Mouse (Mus musculus) intestine, embryonic 15.5 days (tissue): ENCODE measurements around the gene Slx4. TPM values are rescaled to one million over a fixed set of nuclear protein-coding genes. Genes with fewer than 3 reads are reported as not detected.

ENCODE experiments used
- ATAC-seq: fragments of 200-750 bp; cut with Nextera tagmentation; 2 replicates; pipeline ENCODE4 v1.8.0; 2017; ENCODE audit warnings: moderate TSS enrichment, moderate library complexity
- H3K27ac ChIP-seq: fragments of 300-500 bp; sonication (generic); 2 replicates; pipeline ENCODE4 v1.5.1; 2015; ENCODE audit warnings: mild to moderate bottlenecking, inconsistent platforms
- H3K27me3 ChIP-seq: fragments of 300-500 bp; sonication (generic); replicated peaks from 2 replicates; pipeline ENCODE4 v1.6.1; 2015; ENCODE audit warnings: inconsistent platforms
- H3K36me3 ChIP-seq: fragments of 300-500 bp; sonication (generic); 2 replicates; pipeline ENCODE4 v1.6.1; 2015; ENCODE audit warnings: inconsistent platforms
- H3K4me1 ChIP-seq: fragments of 300-500 bp; sonication (generic); replicated peaks from 2 replicates; pipeline ENCODE4 v1.6.1; 2015; ENCODE audit warnings: inconsistent platforms
- H3K4me2 ChIP-seq: fragments of 300-500 bp; sonication (generic); replicated peaks from 2 replicates; pipeline ENCODE4 v1.6.1; 2015; ENCODE audit warnings: mild to moderate bottlenecking, inconsistent platforms
- H3K4me3 ChIP-seq: fragments of 300-500 bp; sonication (generic); replicated peaks from 2 replicates; pipeline ENCODE4 v1.5.1; 2015; ENCODE audit warnings: inconsistent platforms
- H3K9ac ChIP-seq: fragments of 300-500 bp; sonication (generic); 2 replicates; pipeline ENCODE4 v1.6.1; 2015; ENCODE audit warnings: inconsistent platforms
- H3K9me3 ChIP-seq: fragments of 300-500 bp; sonication (generic); 2 replicates; pipeline ENCODE4 v1.6.1; 2016; ENCODE audit warnings: inconsistent platforms
- WGBS: fragments of 180-500 bp; shearing (Covaris S2); methylation state at CpG from one replicate; pipeline ENCODE4 v1.1.7; 2015; 5-methylcytosine and 5-hydroxymethylcytosine counted together
- polyA plus RNA-seq: library from polyadenylated mRNA; unstranded; fragments of >200 nt; fragmentation: Nextera tagmentation; extraction: Ambion mirVana; gene quantifications from 2 replicates; pipeline ENCODE4 v1.2.1, GENCODE M21; 2015

The Slx4 gene
- polyA plus RNA-seq, result 12.5 and 15.1 TPM in 2 replicates

DNA sequence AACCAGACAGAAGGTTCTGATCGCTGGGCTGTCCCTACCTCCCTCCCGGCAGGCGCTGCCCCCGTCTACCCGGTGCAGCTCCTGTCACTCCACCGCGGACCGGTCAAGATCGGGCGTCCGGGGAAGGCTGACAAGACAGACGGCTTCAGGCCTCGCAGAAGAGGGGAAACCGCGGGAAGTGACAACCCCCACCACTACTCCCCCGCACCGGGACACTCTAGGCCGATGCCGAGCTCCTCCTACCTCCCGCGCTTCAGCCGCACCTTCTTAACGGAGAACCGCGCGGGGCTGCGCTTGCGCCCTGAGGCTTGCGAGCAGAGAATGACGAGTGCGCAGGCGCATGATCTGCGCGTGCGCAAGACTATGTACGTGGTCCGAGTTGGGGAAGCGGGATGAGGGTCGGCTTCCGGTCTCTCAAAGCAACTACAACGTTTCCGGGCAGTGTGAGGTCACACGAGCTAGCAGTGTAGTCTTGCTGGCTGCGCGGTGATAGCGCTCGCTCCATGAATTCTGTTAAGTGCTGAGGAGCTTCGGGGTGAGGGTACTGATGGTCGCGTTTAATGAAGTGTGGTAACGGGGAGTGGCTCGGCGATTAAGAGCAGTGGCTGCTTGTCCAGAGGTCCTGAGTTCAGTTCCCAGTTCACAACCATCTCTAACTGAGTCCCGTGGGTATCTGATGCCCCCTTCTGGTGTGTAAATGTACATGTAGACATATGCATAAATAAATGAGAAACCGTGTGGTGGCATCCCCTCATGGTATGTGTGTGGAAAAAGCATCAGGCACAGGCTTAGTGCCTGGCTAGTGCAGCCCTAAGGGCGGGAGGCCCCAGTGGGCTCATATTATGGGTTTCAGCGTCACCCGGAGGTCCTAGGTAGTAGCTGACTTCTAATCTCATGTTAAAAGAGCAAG lies at the start of gene Slx4:
Gene Slx4, minus strand, starts transcription at position 282 of the 910 bp plus-strand sequence.
- H3K4me2 ChIP-seq, result peak within 1 kb of the TSS; percentile 78
- peak within 1 kb of the TSS; percentile 86 for H3K27ac ChIP-seq
- WGBS, result 1% methylated on average over 58 of the region's 58 CpGs
- peak; percentile 98 for ATAC-seq
- peaks cover 11% of the 10 kb centered on the region; the same call in 1 of the 2 replicates for H3K4me1 ChIP-seq
- H3K9me3 ChIP-seq, result no peaks in the 10 kb centered on the region
- H3K36me3 ChIP-seq, result peaks cover 11% of the 10 kb centered on the region; the same call in 1 of the 2 replicates
- peak within 1 kb of the TSS; percentile 90 for H3K9ac ChIP-seq
- peak within 1 kb of the TSS; percentile 85 for H3K4me3 ChIP-seq
- no peaks in the 10 kb centered on the region for H3K27me3 ChIP-seq

DNA sequence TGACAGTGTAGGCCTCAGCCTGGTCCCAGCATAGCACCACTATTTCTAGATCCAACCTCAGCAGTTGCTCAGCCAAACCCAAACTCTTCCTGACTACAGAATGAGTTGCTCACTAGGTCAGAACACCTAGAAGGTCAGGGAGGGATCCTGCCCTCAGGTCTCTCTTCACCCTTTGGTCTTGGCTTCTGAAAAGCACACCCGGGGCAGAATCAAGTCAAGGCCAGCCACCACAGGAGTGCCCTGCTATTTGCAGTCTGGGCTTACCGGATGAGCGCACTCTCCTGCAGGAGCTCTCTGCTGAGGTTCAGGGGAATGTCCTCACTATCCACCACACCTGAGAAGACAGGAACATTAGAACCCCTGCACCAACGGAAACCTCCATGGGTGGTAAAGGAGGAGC lies 49.0 kb upstream of the Slx4 start:
- Histone ChIP-seq H3K27me3 (no peaks in the 10 kb centered on the region), H3K4me1 (no peaks in the 10 kb centered on the region), H3K4me2 (no peak overlapping the region), H3K9ac (no peak overlapping the region), H3K4me3 (no peak overlapping the region), H3K36me3 (peaks cover 25% of the 10 kb centered on the region), H3K27ac (no peak overlapping the region), H3K9me3 (no peaks in the 10 kb centered on the region)
- 90% methylated on average over 4 of the region's 4 CpGs for WGBS
- ATAC-seq, result no peak

DNA sequence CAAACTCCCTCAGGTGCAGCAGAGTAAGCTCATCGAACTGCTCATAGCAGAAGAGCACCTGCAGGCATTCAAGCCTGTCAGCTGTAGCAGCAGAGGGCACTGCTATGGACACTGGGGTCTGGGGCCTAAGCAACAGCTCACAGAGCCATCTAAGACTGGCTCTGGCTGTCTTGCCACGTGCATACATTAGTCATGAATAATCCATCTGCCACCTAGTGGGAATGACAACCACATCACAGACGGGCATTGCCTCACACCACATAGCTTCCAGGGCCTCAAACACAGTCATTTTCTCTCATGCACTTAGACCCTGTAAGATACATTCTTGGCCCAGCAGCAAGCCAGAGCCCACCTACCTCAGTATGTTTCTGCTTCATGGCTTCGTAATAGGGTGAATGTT lies 42.0 kb upstream of the Slx4 start:
- Histone ChIP-seq H3K27ac (no peak overlapping the region), H3K4me3 (no peak overlapping the region), H3K4me2 (no peak overlapping the region), H3K9ac (no peak overlapping the region), H3K36me3 (peaks cover 23% of the 10 kb centered on the region), H3K27me3 (no peaks in the 10 kb centered on the region), H3K9me3 (no peaks in the 10 kb centered on the region), H3K4me1 (no peaks in the 10 kb centered on the region)
- WGBS, result 86% methylated on average over 4 of the region's 4 CpGs
- no peak for ATAC-seq

DNA sequence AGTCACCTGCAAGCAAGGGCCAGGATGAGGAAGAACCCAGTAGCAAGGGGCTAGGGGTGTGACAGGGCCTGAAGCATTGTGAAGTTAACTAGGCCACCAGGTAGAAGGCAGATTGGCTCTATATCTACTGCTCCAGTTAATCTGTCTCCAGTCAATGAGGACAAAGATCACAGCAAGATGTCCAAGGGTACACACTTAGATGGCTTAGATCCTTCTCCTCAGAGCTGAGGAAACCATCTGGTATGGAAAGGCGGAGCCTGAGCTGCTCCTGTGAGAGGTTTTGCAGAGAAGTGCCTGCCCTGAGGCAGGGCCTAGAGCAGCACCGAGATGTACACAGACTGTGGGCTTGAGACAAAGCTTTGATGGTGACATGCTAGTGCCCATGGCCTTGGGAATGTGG lies 40.5 kb upstream of the Slx4 start:
- Histone ChIP-seq H3K36me3 (peaks cover 26% of the 10 kb centered on the region), H3K4me2 (no peak overlapping the region), H3K4me1 (no peaks in the 10 kb centered on the region), H3K4me3 (no peak overlapping the region), H3K27ac (no peak overlapping the region), H3K27me3 (no peaks in the 10 kb centered on the region), H3K9ac (no peak overlapping the region), H3K9me3 (no peaks in the 10 kb centered on the region)
- WGBS, result 88% methylated on average over 2 of the region's 2 CpGs
- no peak; the same call in 1 of the 2 replicates for ATAC-seq

DNA sequence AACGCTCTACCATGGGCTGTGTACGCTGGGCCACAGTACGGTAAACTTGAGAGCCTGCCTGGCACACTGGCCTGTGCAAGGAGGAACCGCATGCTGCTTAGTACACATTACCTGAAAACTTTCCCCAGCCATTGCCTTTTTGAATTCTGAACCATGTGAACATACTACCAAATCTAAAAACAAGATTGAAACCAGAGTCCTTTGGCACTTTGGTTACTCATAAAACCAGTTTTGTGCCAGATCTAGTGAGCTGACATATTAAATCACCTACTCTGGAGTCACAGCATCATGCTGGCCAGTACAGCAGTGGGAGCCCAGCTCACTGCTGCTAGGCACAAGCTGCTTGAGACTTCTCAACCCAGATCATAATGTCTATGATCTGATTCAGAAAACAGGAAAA lies 38.1 kb upstream of the Slx4 start:
- H3K9ac ChIP-seq, result no peak overlapping the region
- WGBS, result 99% methylated on average over 4 of the region's 4 CpGs
- no peak overlapping the region for H3K4me2 ChIP-seq
- no peak overlapping the region for H3K4me3 ChIP-seq
- H3K27me3 ChIP-seq, result no peaks in the 10 kb centered on the region
- no peaks in the 10 kb centered on the region for H3K4me1 ChIP-seq
- no peak for ATAC-seq
- no peaks in the 10 kb centered on the region for H3K9me3 ChIP-seq
- H3K27ac ChIP-seq, result no peak overlapping the region
- H3K36me3 ChIP-seq, result peaks cover 41% of the 10 kb centered on the region

DNA sequence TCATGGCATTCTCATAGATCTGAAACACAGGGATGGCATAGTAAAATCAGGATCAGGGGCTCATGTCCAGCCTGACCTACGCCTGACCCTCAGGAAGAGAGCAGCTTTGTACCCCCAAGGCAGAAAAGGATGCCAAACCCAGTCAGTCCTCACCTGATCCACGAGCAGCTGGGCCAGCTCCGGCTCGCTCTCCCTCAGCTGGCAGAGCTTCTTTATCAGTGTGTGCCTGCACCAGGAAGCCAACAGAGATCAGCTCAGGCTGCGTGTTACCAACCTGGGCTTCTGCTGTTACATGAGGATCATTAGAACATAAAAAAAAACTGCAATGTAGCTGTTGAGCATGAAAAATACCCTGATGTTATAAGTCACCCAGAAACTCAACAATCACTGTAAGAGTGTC lies 36.6 kb upstream of the Slx4 start:
- no peak overlapping the region for H3K4me2 ChIP-seq
- H3K4me3 ChIP-seq, result no peak overlapping the region
- no peak overlapping the region for H3K9ac ChIP-seq
- H3K27me3 ChIP-seq, result no peaks in the 10 kb centered on the region
- H3K9me3 ChIP-seq, result no peaks in the 10 kb centered on the region
- ATAC-seq, result no peak
- no peaks in the 10 kb centered on the region for H3K4me1 ChIP-seq
- peaks cover 33% of the 10 kb centered on the region for H3K36me3 ChIP-seq
- WGBS, result 85% methylated on average over 5 of the region's 5 CpGs
- H3K27ac ChIP-seq, result no peak overlapping the region

DNA sequence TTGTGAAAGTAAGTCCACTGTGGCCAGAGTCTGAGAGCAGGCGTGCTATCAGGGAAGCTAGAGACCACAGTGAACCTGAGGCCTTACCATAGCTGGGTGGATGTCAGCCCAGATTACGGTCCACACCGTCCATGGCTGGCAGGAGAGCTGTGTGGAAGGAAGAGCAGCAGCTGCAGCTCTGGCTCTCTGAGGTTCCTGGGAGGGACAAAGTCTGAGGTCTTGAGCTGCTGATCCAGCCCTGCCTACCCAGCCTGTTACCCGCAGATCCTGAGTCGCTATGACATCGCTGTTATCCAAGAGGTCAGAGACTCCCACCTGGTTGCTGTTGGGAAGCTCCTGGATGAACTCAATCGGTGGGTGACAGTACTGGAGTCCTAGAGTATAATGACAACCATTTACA lies 34.1 kb upstream of the Slx4 start:
- Histone ChIP-seq H3K4me2 (no peak overlapping the region), H3K4me3 (no peak overlapping the region), H3K9me3 (no peaks in the 10 kb centered on the region), H3K27ac (no peak overlapping the region), H3K4me1 (no peaks in the 10 kb centered on the region), H3K9ac (no peak overlapping the region), H3K27me3 (no peaks in the 10 kb centered on the region), H3K36me3 (peaks cover 24% of the 10 kb centered on the region)
- ATAC-seq, result no peak
- whole genome bisulfite sequencing, result 92% methylated on average over 7 of the region's 7 CpGs

DNA sequence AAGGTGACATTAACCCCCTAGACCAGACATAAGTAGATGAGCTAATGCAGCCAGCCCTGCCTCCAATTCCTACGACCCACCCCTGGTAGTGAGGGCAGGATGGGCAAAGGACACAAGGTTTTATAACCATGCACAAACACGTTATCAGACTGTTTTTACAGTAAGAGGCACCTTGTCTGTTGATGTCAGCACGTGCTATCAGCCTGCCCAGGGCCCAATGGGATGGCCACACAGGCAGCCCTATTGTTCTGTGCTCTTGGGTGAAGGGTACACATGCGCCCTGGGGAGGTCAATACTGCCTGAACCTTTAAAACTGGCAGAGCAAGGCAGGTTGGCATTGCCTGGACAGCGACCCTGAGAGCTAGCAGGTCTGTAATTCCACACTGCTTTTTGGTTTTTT lies 33.2 kb upstream of the Slx4 start, which contains the start of gene Dnase1:
Gene Dnase1, plus strand, starts transcription at position 136 of the 400 bp plus-strand sequence.
- Histone ChIP-seq H3K36me3 (peaks cover 24% of the 10 kb centered on the region), H3K4me3 (no peak within 1 kb of the TSS), H3K4me2 (no peak within 1 kb of the TSS), H3K27ac (no peak within 1 kb of the TSS), H3K9ac (no peak within 1 kb of the TSS), H3K27me3 (no peaks in the 10 kb centered on the region), H3K4me1 (no peaks in the 10 kb centered on the region), H3K9me3 (no peaks in the 10 kb centered on the region)
- 71% methylated on average over 5 of the region's 5 CpGs for WGBS
- peak; percentile 58 for ATAC-seq

DNA sequence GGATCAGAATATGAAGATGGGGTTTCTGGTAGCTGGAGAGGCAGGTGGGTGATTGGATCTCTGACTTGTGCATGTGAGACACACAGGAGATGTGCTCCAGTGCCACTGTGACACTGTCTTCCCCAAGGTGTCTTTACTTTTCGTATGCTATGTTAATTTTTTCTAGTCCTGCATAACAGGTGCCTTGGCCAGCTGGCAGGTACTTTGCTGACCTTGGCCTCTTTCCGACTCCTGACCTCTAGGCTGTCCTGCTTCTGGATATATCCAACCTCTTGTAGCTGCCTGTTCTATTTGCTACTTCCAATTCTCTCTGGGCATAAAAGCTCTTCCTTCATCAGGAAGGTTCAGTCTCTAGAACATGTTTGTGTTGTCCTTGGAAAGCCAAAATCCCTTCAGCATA lies 32.0 kb upstream of the Slx4 start:
- Histone ChIP-seq H3K27me3 (no peaks in the 10 kb centered on the region), H3K4me2 (no peak overlapping the region), H3K9me3 (no peaks in the 10 kb centered on the region), H3K27ac (no peak overlapping the region), H3K4me3 (no peak overlapping the region), H3K9ac (no peak overlapping the region), H3K4me1 (no peaks in the 10 kb centered on the region), H3K36me3 (peaks cover 20% of the 10 kb centered on the region)
- 91% methylated on average over 2 of the region's 2 CpGs for WGBS
- ATAC-seq, result no peak

DNA sequence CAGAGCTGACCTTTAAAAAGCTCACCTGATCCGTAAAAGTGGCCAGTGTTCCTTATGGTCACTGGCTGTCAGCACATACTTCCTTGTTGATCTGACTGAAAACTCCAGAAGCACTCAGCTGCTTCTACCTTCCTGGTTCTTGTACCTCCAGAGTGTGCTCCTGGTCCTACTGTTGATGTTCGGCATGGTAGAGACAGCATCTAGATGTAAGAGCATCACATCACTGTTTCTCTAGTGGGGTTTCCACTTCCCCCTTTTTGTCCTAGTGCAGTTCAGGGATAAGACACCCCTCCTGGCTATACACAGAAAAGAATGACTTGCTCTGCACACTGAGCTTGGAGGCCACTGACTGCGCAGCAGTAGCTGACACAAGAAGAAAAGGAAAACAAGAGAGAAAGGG lies 30.9 kb upstream of the Slx4 start:
- ATAC-seq, result no peak
- 85% methylated on average over 3 of the region's 3 CpGs for WGBS
- no peak overlapping the region for H3K4me3 ChIP-seq
- no peak overlapping the region for H3K9ac ChIP-seq
- H3K4me1 ChIP-seq, result no peaks in the 10 kb centered on the region
- H3K36me3 ChIP-seq, result peaks cover 16% of the 10 kb centered on the region
- no peak overlapping the region for H3K4me2 ChIP-seq
- no peaks in the 10 kb centered on the region for H3K27me3 ChIP-seq
- no peaks in the 10 kb centered on the region for H3K9me3 ChIP-seq
- H3K27ac ChIP-seq, result no peak overlapping the region

DNA sequence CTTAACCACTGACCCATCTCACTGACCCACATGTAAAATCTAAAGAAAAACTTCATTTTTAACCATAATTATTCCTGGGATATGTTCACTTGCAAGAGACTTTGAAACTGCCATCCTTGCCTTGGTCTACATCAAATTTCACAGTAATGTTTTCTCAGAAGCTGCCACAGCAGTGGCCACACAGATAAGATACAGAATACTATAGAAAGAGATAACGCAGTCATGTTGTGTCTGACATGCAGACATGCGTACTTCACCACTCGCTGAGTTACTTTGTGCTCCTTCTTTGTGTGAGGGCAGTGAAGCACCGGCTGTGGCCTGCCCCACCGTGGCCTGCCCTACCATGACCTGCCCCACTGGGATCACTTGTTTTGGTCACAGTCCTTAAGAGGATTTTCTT lies 30.4 kb upstream of the Slx4 start:
- H3K9me3 ChIP-seq, result no peaks in the 10 kb centered on the region
- no peaks in the 10 kb centered on the region for H3K4me1 ChIP-seq
- no peak for ATAC-seq
- 79% methylated on average over 5 of the region's 5 CpGs for WGBS
- H3K27ac ChIP-seq, result no peak overlapping the region
- no peak overlapping the region for H3K4me2 ChIP-seq
- no peak overlapping the region for H3K4me3 ChIP-seq
- no peaks in the 10 kb centered on the region for H3K27me3 ChIP-seq
- no peak overlapping the region for H3K9ac ChIP-seq
- H3K36me3 ChIP-seq, result peaks cover 13% of the 10 kb centered on the region

DNA sequence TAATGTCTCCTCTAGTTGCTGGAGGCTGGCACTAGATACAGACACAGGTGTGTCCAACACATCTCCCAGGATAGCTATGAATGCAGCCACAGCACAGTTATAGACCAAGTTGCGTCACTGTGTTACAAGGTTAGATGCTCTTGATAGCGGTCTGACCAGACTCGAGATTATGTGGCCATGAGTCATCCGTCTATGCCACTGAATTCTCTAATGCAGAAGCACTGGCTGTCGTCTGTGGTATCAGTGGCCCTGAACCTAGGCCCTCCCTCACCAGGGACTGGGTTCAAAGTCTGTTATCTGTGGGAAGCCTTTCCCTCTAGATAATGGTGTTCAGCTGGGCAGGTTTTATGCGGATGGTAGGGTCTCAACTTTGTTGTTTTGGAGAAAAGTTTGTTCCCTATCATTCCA lies 28.8 kb upstream of the Slx4 start:
- H3K4me3 ChIP-seq, result no peak overlapping the region
- 69% methylated on average over 6 of the region's 6 CpGs for WGBS
- no peak overlapping the region for H3K4me2 ChIP-seq
- no peaks in the 10 kb centered on the region for H3K4me1 ChIP-seq
- no peak overlapping the region for H3K27ac ChIP-seq
- no peaks in the 10 kb centered on the region for H3K9me3 ChIP-seq
- no peak overlapping the region for H3K9ac ChIP-seq
- H3K36me3 ChIP-seq, result no peaks in the 10 kb centered on the region
- ATAC-seq, result peak; percentile 46
- H3K27me3 ChIP-seq, result no peaks in the 10 kb centered on the region
